Mouse (Mus musculus): Measurements from ENCODE around the gene Tsga10. TPM values are rescaled to one million over a fixed set of nuclear protein-coding genes. Genes with fewer than 3 reads are reported as not detected.

Tsga10 gene
- polyA plus RNA-seq, 1 experiment: 0.10 TPM

GRCm38 (mm10) chr1:37737045-37737444 is 129.2 kb downstream of the Tsga10 start:
- 56% methylated on average over 4 of the region's 4 CpGs for WGBS
- Histone ChIP-seq H3K4me1 (ENCODE audit: control insufficient read depth, insufficient read depth, insufficient read length, low read length) (no peaks in the 10 kb centered on the region), H3K4me3 (ENCODE audit: low read depth, low read length) (no peak overlapping the region), H3K36me3 (ENCODE audit: control insufficient read depth, insufficient read depth, low read length) (no peaks in the 10 kb centered on the region), H3K27ac (ENCODE audit: insufficient read depth, low read depth, low read length) (no peak overlapping the region), H3K27me3 (ENCODE audit: control insufficient read depth, insufficient read depth, low read length) (no peaks in the 10 kb centered on the region)
- TF ChIP-seq POLR2A (IDR thresholded peaks at IDR 0.05; ENCODE audit: low read depth, low read length) (no peak), CTCF (IDR thresholded peaks at IDR 0.05; ENCODE audit: extremely low read depth, insufficient read length, insufficient replicate concordance, low read depth, low read length) (no peak)

GRCm38 (mm10) chr1:37735932-37736331 is 130.3 kb downstream of the Tsga10 start:
- 76% methylated on average over 5 of the region's 5 CpGs for WGBS
- Histone ChIP-seq H3K27me3 (ENCODE audit: control insufficient read depth, insufficient read depth, low read length) (no peaks in the 10 kb centered on the region), H3K36me3 (ENCODE audit: control insufficient read depth, insufficient read depth, low read length) (no peaks in the 10 kb centered on the region), H3K27ac (ENCODE audit: insufficient read depth, low read depth, low read length) (no peak overlapping the region), H3K4me1 (ENCODE audit: control insufficient read depth, insufficient read depth, insufficient read length, low read length) (no peaks in the 10 kb centered on the region), H3K4me3 (ENCODE audit: low read depth, low read length) (no peak overlapping the region)
- TF ChIP-seq CTCF (IDR thresholded peaks at IDR 0.05; ENCODE audit: extremely low read depth, insufficient read length, insufficient replicate concordance, low read depth, low read length): no peak

GRCm38 (mm10) chr1:37734841-37735240 is 131.4 kb downstream of the Tsga10 start:
- Histone ChIP-seq H3K27ac (ENCODE audit: insufficient read depth, low read depth, low read length) (no peak overlapping the region), H3K36me3 (ENCODE audit: control insufficient read depth, insufficient read depth, low read length) (no peaks in the 10 kb centered on the region), H3K4me3 (ENCODE audit: low read depth, low read length) (no peak overlapping the region), H3K27me3 (ENCODE audit: control insufficient read depth, insufficient read depth, low read length) (no peaks in the 10 kb centered on the region), H3K4me1 (ENCODE audit: control insufficient read depth, insufficient read depth, insufficient read length, low read length) (no peaks in the 10 kb centered on the region)
- TF ChIP-seq POLR2A (IDR thresholded peaks at IDR 0.05; ENCODE audit: low read depth, low read length) (no peak), CTCF (IDR thresholded peaks at IDR 0.05; ENCODE audit: extremely low read depth, insufficient read length, insufficient replicate concordance, low read depth, low read length) (no peak)
- 62% methylated on average over 7 of the region's 7 CpGs for whole genome bisulfite sequencing

- no peaks in the 10 kb centered on the region; the same call in 1 of the 2 replicates for H3K27me3 ChIP-seq (ENCODE audit: control insufficient read depth, insufficient read depth, low read length)
- TF ChIP-seq POLR2A (IDR thresholded peaks at IDR 0.05; ENCODE audit: low read depth, low read length) (no peak), CTCF (IDR thresholded peaks at IDR 0.05; ENCODE audit: extremely low read depth, insufficient read length, insufficient replicate concordance, low read depth, low read length) (no peak)
- 80% methylated on average over 8 of the region's 8 CpGs for WGBS
- H3K4me1 ChIP-seq (ENCODE audit: control insufficient read depth, insufficient read depth, insufficient read length, low read length): no peaks in the 10 kb centered on the region
- no peak overlapping the region for H3K27ac ChIP-seq (ENCODE audit: insufficient read depth, low read depth, low read length)
- H3K36me3 ChIP-seq (ENCODE audit: control insufficient read depth, insufficient read depth, low read length): no peaks in the 10 kb centered on the region
- H3K4me3 ChIP-seq (ENCODE audit: low read depth, low read length): no peak overlapping the region
These were observed 136.9 kb downstream of the Tsga10 start for GRCm38 (mm10) chr1:37729353-37729752.

GRCm38 (mm10) chr1:37728053-37728452 is 138.2 kb downstream of the Tsga10 start:
- Histone ChIP-seq H3K27me3 (ENCODE audit: control insufficient read depth, insufficient read depth, low read length) (no peaks in the 10 kb centered on the region; the same call in 1 of the 2 replicates), H3K36me3 (ENCODE audit: control insufficient read depth, insufficient read depth, low read length) (no peaks in the 10 kb centered on the region), H3K4me1 (ENCODE audit: control insufficient read depth, insufficient read depth, insufficient read length, low read length) (no peaks in the 10 kb centered on the region), H3K27ac (ENCODE audit: insufficient read depth, low read depth, low read length) (no peak overlapping the region), H3K4me3 (ENCODE audit: low read depth, low read length) (no peak overlapping the region)
- TF ChIP-seq POLR2A (IDR thresholded peaks at IDR 0.05; ENCODE audit: low read depth, low read length) (no peak), CTCF (IDR thresholded peaks at IDR 0.05; ENCODE audit: extremely low read depth, insufficient read length, insufficient replicate concordance, low read depth, low read length) (no peak)
- WGBS: 49% methylated on average over 10 of the region's 10 CpGs

GRCm38 (mm10) chr1:37727186-37727585 is 139.0 kb downstream of the Tsga10 start:
- no peak for TF ChIP-seq CTCF (IDR thresholded peaks at IDR 0.05; ENCODE audit: extremely low read depth, insufficient read length, insufficient replicate concordance, low read depth, low read length)
- no peak for TF ChIP-seq POLR2A (IDR thresholded peaks at IDR 0.05; ENCODE audit: low read depth, low read length)
- no peak overlapping the region for H3K27ac ChIP-seq (ENCODE audit: insufficient read depth, low read depth, low read length)
- H3K36me3 ChIP-seq (ENCODE audit: control insufficient read depth, insufficient read depth, low read length): no peaks in the 10 kb centered on the region
- no peaks in the 10 kb centered on the region for H3K4me1 ChIP-seq (ENCODE audit: control insufficient read depth, insufficient read depth, insufficient read length, low read length)
- H3K4me3 ChIP-seq (ENCODE audit: low read depth, low read length): no peak overlapping the region
- WGBS: 81% methylated on average over 8 of the region's 8 CpGs
- no peaks in the 10 kb centered on the region; the same call in 1 of the 2 replicates for H3K27me3 ChIP-seq (ENCODE audit: control insufficient read depth, insufficient read depth, low read length)

GRCm38 (mm10) chr1:37726426-37726825 is 139.8 kb downstream of the Tsga10 start:
- TF ChIP-seq CTCF (IDR thresholded peaks at IDR 0.05; ENCODE audit: extremely low read depth, insufficient read length, insufficient replicate concordance, low read depth, low read length) (no peak), POLR2A (IDR thresholded peaks at IDR 0.05; ENCODE audit: low read depth, low read length) (no peak)
- 73% methylated on average over 8 of the region's 8 CpGs for WGBS

More at GRCm38 (mm10) chr1:37726426-37726825, 139.8 kb downstream of the Tsga10 start:
- H3K27ac ChIP-seq (ENCODE audit: insufficient read depth, low read depth, low read length): no peak overlapping the region
- no peaks in the 10 kb centered on the region for H3K4me1 ChIP-seq (ENCODE audit: control insufficient read depth, insufficient read depth, insufficient read length, low read length)
- H3K36me3 ChIP-seq (ENCODE audit: control insufficient read depth, insufficient read depth, low read length): no peaks in the 10 kb centered on the region
- no peak overlapping the region for H3K4me3 ChIP-seq (ENCODE audit: low read depth, low read length)
- no peaks in the 10 kb centered on the region; the same call in 1 of the 2 replicates for H3K27me3 ChIP-seq (ENCODE audit: control insufficient read depth, insufficient read depth, low read length)
